Mouse (Mus musculus): Measurements from ENCODE around the gene Atad3a.
"Not testable (repeated sequence)": the region's sequence is repeated elsewhere in the genome, so short reads cannot be mapped to it uniquely, and the experiment has no call there.

The Atad3a gene

DNA sequence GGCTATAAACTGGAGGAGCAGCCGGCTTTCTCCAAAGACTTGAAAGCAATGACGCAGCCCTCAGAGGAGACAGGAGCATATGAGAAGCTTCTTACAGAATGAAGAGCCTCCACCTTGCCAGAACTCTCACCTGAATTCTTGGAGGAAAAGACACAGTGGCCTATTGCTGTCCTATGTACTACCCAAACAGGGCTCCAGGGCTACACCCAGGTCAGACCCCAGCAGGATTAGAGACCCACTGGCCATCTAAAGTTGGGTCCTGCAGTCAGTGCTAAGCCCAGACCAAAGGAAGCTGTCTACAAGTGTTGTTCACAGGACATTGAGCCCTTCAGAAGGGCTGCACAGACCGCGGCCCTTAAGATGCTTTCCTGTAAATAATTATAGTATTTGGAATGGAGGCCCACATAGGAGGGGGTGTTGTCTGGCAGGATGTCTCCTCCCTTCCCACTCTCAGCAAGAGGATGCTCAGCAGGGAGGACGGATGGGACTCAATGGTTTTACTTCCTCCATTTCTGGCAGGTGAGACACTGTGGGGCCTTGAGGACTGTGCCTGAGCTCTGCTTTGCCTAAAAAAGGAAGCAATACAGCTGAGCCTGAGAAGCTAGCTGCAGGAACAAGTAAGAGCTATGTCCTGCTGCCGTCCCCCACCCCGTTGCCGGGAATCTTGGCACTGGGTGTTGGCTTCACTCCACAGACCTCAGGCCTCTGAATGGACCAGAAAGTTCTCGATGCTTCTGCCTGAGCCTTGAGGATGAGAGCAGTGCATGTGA is 14.3 kb upstream of the Atad3a start:
- DNase-seq (ENCODE audit: low spot score) = no peak

- DNase-seq (ENCODE audit: low spot score) = peak; percentile 88
Measured at GRCm38 (mm10) chr4:155774280-155774754, 13.4 kb upstream of the Atad3a start, which contains the start of gene Vwa1. Gene Vwa1 (minus strand): TSS chr4:155774698.

GRCm38 (mm10) chr4:155773335-155774078 is 12.6 kb upstream of the Atad3a start:
- DNase-seq (ENCODE audit: low spot score) = no peak

DNA sequence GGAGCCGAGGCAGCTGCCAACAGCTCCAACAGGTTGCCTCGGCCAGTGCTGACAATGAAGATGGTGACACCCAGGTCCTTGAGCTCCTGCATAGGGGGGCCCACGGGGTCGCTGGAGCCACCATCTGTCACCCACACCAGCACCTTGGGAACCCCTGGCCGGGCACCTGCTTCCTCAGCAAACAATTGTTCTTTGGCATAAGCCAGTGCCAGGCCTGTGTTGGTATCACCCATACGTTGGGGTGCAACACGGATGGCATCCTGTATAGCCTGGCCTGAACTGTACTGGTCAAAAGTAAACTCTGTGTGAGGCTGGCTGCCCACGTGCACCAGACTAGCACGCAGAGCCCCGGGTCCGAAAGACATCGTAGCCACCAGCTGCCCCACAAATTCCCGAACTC is 11.9 kb upstream of the Atad3a start:
- no peak for DNase-seq (ENCODE audit: low spot score)

DNA sequence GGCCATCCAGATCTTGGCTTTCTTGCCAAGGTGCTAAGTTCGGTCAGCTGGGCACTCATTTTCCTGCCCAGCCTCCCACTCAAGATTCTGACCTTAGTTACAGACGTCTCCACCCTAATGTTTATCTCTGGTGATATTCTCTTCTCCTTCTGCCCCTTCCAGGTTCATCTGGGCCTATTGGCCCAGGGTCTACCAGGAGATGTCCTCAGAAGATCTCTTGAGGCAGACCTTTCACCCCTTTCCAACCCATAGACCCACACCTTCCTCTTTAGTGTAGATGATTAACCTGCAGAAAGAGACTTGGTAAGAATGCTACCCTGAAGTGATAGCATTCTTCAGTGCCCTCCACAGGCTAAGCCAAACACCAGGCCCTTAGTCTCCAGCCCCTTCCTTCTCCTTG is 10.8 kb upstream of the Atad3a start:
- peak; percentile 2 for DNase-seq (ENCODE audit: low spot score)

DNA sequence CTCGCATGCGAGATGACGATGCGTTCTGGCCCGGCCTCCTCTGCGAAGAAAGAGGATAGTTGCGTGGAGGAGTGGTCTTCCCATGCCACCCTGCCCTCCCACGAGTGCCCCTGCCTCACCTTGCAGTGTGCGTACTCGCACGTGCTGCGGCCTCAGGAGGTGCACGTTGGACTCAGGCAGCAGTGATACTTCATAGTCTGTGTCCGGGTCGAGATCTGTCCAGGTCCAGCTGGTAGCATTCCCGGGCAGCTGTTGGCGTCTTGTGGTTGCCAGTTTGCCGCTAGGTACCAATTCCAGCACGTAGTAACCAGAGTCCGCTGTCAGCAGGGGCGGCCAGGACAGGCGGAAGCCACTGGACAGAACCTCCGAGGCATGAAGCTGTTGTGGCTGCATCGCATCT is 9.7 kb upstream of the Atad3a start:
- DNase-seq (ENCODE audit: low spot score) = no peak

DNA sequence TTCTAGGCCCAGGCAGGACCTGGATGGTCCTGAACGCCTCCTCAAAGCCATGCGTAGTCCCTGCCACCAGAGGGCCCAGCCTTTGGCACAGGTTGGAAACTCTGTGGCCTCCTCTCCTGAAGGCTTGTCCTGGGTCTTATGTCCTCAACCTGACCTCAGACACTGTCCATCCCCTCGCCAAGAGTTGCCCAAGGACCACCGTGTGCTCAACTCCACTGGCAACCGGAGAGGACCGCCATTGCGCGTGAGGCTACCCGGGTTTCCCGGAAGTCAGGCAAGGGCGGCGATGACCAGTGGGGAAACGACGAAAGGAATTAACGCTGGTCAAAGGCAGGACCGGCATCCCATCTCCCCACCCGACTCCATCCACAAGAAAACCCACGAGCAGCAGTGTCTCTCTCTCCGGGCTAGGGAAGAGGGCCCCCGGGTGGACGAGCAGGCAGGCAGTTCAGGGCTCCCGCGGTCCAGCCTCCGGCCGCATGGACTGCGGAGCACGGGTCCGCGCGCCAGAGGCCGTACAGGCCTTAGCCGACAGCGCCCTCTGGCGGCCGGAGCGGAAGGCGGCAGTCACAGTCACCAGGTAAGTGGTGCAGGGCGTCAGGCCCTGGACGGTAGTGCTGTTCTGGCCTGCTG is 9.1 kb upstream of the Atad3a start:
- peak; percentile 92 for DNase-seq (ENCODE audit: low spot score)

GRCm38 (mm10) chr4:155769496-155769879 is 8.6 kb upstream of the Atad3a start:
- DNase-seq (ENCODE audit: low spot score) = no peak

- no peak for DNase-seq (ENCODE audit: low spot score)
Measured at GRCm38 (mm10) chr4:155762357-155762756, 1.5 kb upstream of the Atad3a start.

DNA sequence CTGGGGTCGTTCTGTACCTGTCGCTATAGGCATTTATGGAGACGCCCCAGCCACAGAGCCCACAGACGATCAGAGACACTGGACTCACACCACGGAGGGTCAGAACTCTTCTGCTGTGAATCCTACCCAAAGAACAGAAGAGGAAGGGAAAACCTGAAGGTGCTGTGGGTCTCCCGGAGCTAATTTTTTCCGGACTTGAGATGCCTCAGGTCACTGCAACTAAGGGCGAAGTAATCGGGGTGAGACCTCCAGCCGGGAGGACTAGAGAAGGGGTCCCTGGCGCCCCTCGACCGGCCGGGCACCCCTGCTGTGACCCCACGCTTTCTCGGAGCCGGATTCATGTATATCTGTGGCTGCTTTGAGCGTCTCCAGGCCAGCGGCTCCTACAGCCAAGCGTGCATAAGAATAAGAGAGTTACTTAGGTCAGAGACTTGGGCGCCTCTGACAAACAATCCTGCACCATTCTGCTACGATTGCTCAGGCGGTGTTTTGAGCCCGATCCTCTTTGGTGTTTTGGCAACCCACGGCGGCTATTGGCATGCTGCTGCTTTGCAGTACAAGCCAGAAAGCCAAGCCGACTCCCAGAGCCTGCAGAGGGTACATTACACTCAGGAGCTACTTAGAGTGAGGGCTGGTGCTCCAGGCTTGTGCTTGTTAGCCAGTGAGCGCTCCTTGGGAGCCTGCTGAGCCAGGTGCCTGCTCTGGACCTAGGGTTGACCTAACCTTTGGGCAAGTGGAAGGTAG is 635 bp upstream of the Atad3a start:
- DNase-seq (ENCODE audit: low spot score) = no peak

- no peak for DNase-seq (ENCODE audit: low spot score)
Measured at GRCm38 (mm10) chr4:155759862-155760612, 856 bp downstream of the Atad3a start.

GRCm38 (mm10) chr4:155757011-155757410 is 3.9 kb downstream of the Atad3a start:
- DNase-seq (ENCODE audit: low spot score) = no peak

- DNase-seq (ENCODE audit: low spot score) = no peak
Measured at GRCm38 (mm10) chr4:155746575-155747490, 14.1 kb downstream of the Atad3a start.

GRCm38 (mm10) chr4:155746036-155746548 is 14.8 kb downstream of the Atad3a start:
- no peak for DNase-seq (ENCODE audit: low spot score)

GRCm38 (mm10) chr4:155745136-155745535 is 15.8 kb downstream of the Atad3a start:
- no peak for DNase-seq (ENCODE audit: low spot score)

GRCm38 (mm10) chr4:155744474-155744873 is 16.4 kb downstream of the Atad3a start:
- no peak for DNase-seq (ENCODE audit: low spot score)

GRCm38 (mm10) chr4:155742684-155743083 is 18.2 kb downstream of the Atad3a start:
- DNase-seq (ENCODE audit: low spot score) = no peak

DNA sequence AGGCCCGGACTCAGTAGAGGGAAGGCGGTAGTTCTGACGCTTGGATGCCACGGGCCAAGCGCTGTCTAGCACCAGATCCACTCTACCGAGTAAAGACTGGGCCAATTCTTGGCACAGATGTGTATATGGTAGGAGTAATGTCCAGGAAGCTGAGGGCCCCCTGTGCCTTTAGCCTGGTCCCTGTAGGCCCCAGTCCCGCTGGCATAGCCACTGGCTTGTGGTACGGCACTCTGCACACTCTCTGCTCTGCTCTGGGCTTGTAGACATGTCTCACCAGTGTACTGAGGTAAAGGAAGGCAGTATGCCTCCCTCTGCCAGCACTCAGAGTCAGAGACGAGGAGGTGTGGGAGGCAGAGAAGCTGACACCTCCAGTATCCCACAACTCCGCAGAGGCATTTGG is 20.2 kb downstream of the Atad3a start:
- not testable (repeated sequence) for DNase-seq (ENCODE audit: low spot score)

DNA sequence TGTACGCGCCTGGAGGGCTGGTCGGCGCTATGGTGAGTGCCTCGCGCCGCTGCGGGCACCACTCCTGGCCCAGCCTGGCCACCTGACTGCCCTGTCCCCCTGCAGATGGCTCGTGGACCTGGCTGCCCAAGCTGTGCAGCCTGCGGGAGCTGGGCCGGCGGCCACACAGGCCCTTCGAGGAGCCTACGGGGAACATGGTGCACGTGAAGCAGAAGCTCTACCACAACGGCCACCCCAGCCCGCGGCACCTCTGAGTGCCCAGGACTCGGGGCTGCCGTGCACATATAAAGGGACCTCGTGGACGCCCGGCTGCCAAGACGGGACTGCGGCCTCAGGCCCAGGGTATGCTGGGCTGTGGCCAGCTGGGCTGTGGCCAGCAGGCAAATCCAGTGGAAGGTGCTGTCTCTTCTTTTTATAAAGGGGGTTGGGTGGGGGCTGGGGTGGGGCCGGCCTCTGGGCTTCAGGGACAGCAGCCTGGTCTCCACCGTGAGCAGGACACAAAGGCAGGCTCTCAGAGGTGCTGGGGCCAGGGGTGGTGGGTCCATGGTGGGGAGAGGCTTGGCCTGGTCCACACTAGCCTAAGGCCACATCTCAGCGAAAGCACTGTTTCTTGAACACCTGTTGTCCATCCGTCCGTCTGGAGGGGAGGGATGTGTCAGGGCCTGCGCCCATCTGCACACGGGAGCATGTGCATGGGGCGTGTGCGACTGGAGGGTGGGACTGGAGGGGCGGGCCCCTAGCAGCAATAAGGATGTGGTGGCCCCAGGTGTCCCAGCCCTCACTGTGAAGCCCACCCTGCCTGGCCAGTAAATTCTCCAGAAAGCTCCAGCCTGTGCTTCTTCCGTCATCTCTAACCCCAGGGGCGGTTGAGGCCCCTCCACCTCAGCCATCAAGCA is 20.9 kb downstream of the Atad3a start:
- no peak for DNase-seq (ENCODE audit: low spot score)

All from layer of hippocampus, adult 11-12 months (tissue).